Mouse (Mus musculus): Measurements from ENCODE around the gene Galnt7.

Galnt7 gene

DNA sequence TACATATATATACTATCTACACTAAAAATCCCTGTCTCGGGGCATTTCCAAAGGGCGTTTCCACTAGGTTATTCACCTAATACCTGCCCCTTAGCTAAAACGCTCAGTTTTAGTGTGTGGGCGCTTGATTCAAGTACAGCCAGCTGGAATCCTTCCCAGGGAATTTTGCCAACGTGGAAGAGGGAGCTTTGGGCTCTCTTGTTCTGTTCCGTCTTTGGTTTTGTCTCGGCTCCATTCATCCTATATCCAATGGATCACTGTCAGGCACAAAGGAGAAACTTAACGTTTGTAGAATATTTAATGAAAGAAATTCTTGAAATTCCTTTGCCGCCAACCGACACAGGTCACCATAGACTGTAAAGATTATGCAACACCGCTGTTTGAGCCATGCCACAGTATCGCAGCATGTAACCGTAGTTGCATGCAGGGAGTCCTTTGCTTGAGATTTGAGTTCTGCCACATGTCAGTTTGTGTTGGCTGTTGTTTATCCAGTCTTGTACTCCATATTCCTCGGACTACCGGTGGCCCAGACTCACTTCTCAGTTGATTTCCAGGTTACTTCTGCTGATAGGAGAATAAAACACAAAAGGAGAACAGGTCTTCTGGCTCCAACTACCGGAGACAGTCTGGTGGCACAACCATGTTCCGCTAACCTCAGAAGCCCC is 153.9 kb downstream of the Galnt7 start:
- DNase-seq (ENCODE audit: low read depth, low spot score), result no peak

DNA sequence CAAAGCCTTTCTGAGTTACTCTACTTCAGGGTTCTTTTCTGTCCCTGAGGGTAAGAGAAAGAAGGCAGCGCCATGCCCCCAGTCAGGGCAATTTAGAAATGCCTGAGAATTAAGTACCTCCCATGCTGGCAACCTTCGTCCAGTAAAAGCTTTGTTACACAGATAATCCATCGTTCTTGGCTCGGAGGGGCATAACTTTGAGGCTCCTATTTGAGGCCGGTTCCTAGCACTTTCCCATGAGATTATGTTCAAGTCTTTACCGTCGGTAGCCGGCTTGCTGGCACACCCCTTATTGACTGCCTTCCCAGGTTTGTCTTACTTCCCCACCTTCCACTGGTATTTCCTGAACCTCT is 154.4 kb downstream of the Galnt7 start:
- no peak for DNase-seq (ENCODE audit: low read depth, low spot score)

DNA sequence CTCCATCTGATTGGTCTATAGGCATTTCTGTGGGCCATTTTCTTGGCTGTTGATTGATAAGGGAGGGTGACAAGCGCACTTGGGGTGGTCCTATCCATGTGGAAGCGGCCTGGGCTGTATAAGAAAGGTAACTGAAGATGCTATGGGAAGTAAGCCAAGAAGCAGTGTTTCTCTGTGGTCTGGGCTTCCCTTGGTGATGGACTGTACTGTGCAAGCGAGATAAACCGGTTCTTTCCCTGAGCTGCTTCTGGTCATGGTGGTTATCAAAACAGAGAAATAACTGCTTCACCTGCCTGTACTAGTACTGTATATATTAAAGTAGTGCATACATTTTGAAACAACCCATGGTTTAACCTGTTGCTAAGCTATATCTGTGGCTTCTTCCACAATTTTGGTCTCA is 161.0 kb downstream of the Galnt7 start:
- no peak for DNase-seq (ENCODE audit: low read depth, low spot score)

DNA sequence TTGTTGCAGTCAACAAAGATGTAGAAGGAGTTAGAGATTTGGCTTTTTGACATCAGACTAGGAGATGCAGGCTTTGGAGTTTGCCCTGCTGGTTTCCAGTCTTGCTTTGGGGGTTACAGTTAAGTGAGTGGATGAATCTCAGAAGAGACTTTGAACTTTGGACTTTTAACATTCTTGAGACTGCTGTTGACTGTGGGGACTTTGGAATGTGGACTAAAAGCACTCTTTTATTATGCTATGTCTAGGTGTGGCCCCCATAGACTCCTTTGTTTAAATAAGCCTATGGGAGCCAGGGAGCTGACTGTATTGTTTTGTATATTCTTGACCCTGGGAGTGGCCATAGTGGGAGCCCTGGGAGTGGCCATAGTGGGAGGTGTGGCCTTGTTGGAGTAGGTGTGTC is 162.9 kb downstream of the Galnt7 start:
- DNase-seq (ENCODE audit: low read depth, low spot score), result no peak

DNA sequence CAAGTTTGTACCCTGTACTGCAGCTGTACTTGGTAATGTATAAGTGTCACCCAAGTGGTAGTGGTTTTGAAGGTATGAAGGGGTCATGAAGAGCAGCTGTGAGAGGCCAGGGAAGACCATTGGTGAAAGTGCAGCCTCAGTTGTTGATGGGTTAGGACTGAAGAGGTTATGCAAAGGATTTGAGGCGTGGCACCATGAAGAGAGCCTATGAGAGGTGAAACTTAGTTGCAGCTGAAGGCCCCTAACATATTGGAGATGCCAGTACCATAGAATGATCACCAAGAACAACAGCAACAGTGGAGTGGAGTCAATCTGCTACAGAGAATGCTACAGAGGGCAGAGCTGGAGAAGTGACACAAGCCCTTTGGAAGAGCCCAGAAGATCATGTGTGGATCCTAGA is 163.5 kb downstream of the Galnt7 start:
- DNase-seq (ENCODE audit: low read depth, low spot score), result no peak

DNA sequence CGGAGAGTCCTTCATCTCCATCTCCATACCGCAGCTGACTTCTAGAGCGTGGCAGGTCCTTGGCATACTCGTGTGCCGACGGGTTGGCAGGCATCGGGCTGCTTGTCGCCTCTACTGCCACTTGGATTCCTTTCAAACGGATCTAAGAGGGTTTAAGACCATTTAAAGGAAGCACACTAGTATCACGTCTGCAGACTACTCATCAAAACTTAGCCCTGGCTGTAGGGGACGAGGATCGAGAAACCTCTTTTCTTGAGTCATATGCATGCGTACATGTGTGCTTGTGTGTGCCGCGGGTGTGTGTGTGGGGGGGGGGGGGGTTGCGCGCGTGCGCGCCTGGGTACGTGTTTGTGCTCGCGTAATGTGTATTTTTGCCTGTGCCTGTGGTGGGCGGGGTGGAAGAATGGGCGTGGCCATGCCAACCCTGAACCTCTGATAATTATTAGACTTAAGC is 164.5 kb downstream of the Galnt7 start:
- DNase-seq (ENCODE audit: low read depth, low spot score), result peak; percentile 55

DNA sequence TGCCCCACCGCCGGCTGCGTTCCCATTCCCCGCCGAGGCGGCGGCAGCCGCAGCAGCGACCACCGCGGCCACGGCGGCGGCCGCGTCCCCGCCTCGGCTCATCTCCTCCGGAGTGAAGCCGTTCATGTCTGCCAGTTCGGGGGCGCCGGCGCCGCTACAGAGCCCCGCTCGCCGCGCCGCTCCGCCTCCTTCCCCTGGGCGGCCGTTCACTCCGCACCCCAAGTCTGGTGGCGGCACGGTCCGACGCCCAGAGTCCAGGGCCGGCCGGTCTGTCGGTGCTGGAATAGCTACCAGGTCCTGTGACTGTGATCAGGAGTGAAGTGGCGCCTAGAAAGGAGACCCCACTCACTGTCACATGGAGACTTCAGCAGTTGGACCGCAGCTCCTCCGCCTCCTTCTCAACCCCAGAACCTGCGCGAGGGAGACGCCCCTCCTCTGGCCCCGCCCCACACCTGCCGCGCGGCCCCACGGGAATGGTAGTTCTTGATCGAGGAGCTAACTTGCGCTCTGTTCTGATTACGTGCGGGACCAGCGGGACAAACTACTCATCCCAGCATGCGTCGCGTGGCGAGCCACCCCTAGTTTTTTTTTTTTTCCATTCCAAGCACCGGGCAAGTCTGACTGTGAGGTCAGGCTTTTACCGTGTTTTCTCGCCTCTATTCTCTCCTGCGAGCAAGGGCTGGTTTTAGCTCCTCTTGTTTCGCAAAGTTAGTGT is 165.2 kb downstream of the Galnt7 start, which contains the start of gene Sap30:
Gene Sap30 (minus strand): TSS at position 420 of the 715 bp plus-strand sequence.
- DNase-seq (ENCODE audit: low read depth, low spot score), result peak; percentile 97

DNA sequence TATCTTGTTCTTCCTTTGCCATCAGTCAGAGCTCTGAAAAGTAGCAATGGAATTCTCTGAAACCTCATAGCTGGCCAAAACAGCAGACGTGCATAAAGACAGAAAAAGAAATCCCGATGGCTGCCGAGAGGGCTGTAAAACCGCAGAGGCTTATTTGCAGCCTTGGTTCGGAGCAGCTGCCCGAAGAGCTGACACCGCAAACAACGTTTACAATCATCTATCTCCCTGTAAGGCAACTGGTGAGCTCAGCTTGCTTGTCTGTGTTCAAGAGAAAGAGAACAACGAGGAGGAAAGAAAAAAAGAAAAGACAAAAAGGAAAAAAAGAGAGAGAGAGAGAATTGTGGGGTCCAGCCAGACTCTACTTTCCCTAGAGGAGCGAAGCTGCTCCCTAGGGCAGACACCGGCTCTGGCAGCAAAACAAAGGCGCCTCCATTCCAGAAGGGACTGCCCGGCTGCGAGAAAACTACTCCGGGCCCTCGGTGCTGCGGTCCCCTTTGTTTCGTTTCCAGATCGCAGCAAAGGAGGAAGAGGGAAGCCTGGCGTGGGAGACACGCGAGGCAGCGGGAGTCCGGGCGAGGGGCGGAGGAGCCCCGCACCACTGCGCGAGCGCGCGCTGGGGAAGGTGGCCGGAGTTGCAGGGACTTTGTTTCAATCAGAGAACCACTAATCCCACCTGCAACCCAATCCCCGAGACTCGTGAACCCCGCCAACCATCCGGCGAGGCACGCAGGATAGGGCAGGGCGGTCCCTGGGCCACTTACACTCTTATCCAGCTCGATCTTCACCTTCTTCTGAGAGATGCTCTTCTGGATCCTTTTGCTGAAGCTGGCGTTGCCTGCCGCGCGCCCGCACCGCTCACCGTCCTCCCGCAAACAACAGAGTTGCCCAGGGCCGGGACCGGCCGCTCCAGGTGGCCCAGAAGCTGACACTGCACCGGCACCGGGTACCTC is 166.1 kb downstream of the Galnt7 start:
- DNase-seq (ENCODE audit: low read depth, low spot score), result peak; percentile 56

DNA sequence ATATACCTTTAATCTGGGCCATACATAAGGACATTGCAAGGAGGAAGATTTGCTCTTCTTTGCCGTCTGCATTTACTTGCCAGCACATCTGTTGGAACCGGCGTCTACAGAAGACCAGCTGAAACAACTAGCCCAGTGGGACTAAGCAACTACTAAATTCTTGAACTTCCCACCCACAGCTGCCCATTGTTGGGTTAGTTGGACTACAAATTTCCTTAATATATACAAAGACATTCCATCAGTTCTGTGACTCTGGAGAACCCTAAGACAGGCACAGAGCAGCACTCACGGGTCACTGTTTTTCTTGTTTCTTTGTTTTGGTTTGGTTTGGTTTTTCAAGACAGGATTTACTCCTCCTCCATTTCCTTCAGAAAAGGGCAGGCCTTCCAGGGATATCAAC is 172.2 kb downstream of the Galnt7 start:
- DNase-seq (ENCODE audit: low read depth, low spot score), result no peak

DNA sequence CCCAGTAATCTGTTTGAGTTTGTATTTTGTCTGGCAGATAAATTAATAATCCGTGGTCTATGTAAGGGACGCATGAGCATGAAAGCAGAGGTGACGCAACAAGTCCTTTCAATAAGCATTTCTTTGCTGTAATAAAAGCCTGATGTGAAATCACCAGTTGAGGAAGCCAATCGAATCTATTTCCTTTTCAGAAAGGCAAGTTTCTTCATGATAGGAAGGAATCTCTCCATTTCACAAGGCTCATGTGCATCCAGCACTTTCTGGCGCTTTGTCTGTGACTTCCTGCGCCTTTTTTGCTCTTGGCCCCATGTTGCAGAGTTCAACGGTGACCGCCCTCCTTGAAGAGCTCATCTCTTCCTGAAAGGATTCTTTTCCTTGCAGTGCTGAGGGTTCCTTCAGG is 173.1 kb downstream of the Galnt7 start:
- DNase-seq (ENCODE audit: low read depth, low spot score), result no peak

DNA sequence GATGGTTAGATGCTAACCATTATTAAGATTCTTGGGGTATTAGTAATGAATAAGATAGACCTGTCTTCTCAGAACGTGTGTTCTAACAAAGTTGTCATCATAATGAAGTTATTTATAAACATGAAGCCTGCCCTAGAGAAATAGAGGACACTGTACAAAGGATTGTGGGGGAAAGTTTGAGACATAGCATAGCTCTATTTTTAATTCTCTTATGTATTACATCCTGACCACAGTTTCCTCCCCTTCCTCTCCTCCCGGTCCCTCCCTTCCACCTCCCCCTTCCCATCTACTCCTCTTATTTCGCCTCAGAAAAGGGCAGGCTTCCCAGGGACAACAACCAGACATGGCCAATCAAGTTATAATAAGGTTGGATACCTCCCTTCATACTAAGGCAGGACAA is 174.4 kb downstream of the Galnt7 start:
- DNase-seq (ENCODE audit: low read depth, low spot score), result no peak

Measured in forelimb bud, embryonic 11.5 days (tissue).